Mouse (Mus musculus): ENCODE results near the gene Ptpn3.
"Not testable (repeated sequence)": the region's sequence is repeated elsewhere in the genome, so short reads cannot be mapped to it uniquely, and the experiment has no call there.

Gene Ptpn3

GRCm38 (mm10) chr4:57211706-57212105 lies 89.9 kb downstream of the Ptpn3 start:
- no peak for DNase-seq

GRCm38 (mm10) chr4:57205908-57206307 lies 95.7 kb downstream of the Ptpn3 start:
- DNase-seq, result no peak

- DNase-seq, result no peak
Observed at GRCm38 (mm10) chr4:57204780-57205179, 96.9 kb downstream of the Ptpn3 start.

GRCm38 (mm10) chr4:57202660-57203361 lies 98.8 kb downstream of the Ptpn3 start:
- DNase-seq, result no peak

GRCm38 (mm10) chr4:57202132-57202531 lies 99.5 kb downstream of the Ptpn3 start:
- DNase-seq, result no peak

GRCm38 (mm10) chr4:57200661-57201060 lies 101.0 kb downstream of the Ptpn3 start:
- DNase-seq, result no peak

GRCm38 (mm10) chr4:57198666-57199393 lies 102.8 kb downstream of the Ptpn3 start:
- DNase-seq, result not testable (repeated sequence)

- DNase-seq, result no peak
Observed at GRCm38 (mm10) chr4:57191543-57192283, 109.9 kb downstream of the Ptpn3 start.

GRCm38 (mm10) chr4:57189881-57190280 lies 111.8 kb downstream of the Ptpn3 start:
- DNase-seq, result no peak

- no peak for DNase-seq
Observed at GRCm38 (mm10) chr4:57186035-57186434, 115.6 kb downstream of the Ptpn3 start.

- DNase-seq, result no peak
Observed at GRCm38 (mm10) chr4:57185462-57185861, 116.2 kb downstream of the Ptpn3 start.

GRCm38 (mm10) chr4:57183493-57183892 lies 118.1 kb downstream of the Ptpn3 start:
- no peak for DNase-seq

GRCm38 (mm10) chr4:57181538-57181937 lies 120.1 kb downstream of the Ptpn3 start:
- no peak for DNase-seq

GRCm38 (mm10) chr4:57178881-57179280 lies 122.8 kb downstream of the Ptpn3 start:
- DNase-seq, result no peak

GRCm38 (mm10) chr4:57175329-57175728 lies 126.3 kb downstream of the Ptpn3 start:
- no peak for DNase-seq

GRCm38 (mm10) chr4:57172861-57173260 lies 128.8 kb downstream of the Ptpn3 start:
- no peak for DNase-seq

- DNase-seq, result no peak
Observed at GRCm38 (mm10) chr4:57171817-57172216, 129.8 kb downstream of the Ptpn3 start.

GRCm38 (mm10) chr4:57168680-57169079 lies 133.0 kb downstream of the Ptpn3 start:
- no peak for DNase-seq

GRCm38 (mm10) chr4:57168277-57168676 lies 133.4 kb downstream of the Ptpn3 start:
- no peak for DNase-seq

- DNase-seq, result no peak
Observed at GRCm38 (mm10) chr4:57166922-57167870, 134.4 kb downstream of the Ptpn3 start.

GRCm38 (mm10) chr4:57165654-57166053 lies 136.0 kb downstream of the Ptpn3 start:
- DNase-seq, result no peak

- DNase-seq, result no peak
Observed at GRCm38 (mm10) chr4:57164578-57165210, 136.9 kb downstream of the Ptpn3 start.
